Mouse (Mus musculus) B cell, adult 2 months (primary cell): Measurements from ENCODE around the gene Tmc5.

Source experiments
- DNase-seq, 2 experiments: peaks; one replicate each; pipeline ENCODE4 v3.0.0; 2022

Gene Tmc5

DNA sequence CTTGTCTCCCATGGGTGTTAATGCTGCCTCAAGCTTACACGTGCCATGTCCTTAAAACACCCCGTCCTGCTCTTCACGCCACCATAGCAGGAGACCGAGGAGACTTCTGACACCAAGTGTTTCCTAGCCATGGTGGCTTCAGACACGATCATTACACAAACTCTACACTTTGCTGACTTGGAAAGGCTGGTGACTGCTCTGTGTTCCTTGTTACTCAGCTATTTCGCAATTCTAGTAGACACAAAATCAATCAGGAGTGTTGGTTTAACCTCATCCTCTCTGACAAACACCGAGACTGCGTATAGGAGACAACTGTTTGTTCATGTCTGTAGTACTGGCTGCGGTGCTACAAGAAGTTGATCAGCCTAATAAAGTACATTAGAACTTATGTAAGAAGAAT, 101.8 kb downstream of the Tmc5 start:
- DNase-seq, result no peak

- DNase-seq, result no peak
Observed at GRCm38 (mm10) chr7:118703144-118703561, 106.1 kb downstream of the Tmc5 start.

GRCm38 (mm10) chr7:118704001-118704850, 107.1 kb downstream of the Tmc5 start:
- no peak for DNase-seq

- peak; percentile 89 to 90 for DNase-seq
Observed at GRCm38 (mm10) chr7:118705101-118705961, 108.2 kb downstream of the Tmc5 start, which contains the start of gene Gde1. Gde1 (minus strand) TSS chr7:118705778.

- DNase-seq, result no peak
Observed at GRCm38 (mm10) chr7:118706051-118706450, 109.0 kb downstream of the Tmc5 start.

DNA sequence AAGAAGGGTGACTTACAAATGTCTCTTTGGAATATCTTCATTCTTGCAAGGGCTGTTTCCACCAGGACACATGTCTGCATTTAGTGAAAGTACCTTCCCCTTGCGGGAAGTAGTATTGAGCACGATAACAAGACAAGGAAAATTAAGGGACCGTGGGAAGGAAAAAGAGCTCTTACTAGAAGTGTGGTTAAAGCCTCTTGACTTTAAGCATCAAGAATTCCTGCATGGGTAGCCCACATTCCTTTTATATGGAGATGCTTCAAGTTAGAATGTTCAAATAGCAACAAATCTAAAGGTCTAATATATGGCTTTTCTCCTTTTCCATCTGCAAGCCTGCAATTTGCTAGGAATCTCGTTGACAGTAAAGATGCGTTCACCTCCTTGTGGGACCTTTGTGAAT, 109.4 kb downstream of the Tmc5 start:
- no peak for DNase-seq

DNA sequence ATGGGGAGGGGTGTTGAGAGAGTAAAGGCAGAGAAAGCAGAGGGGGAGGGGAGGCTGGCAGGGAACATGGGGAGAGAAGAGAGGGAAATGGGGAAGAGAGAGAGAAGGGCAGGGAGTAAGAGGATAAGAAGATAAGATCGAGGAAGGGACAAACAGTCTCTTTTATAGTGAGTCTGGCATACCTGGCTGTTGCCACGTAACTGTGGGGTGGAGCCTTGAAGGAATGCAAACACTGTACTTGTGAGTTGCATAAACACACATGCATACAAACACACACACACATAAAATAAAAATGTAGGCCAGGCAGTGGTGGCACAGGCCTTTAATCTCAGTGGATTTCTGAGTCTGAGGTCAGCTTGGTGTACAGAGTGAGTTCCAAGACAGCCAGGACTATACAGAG, 110.1 kb downstream of the Tmc5 start:
- DNase-seq, result no peak

- no peak for DNase-seq
Observed at GRCm38 (mm10) chr7:118708002-118708401, 110.9 kb downstream of the Tmc5 start.

DNA sequence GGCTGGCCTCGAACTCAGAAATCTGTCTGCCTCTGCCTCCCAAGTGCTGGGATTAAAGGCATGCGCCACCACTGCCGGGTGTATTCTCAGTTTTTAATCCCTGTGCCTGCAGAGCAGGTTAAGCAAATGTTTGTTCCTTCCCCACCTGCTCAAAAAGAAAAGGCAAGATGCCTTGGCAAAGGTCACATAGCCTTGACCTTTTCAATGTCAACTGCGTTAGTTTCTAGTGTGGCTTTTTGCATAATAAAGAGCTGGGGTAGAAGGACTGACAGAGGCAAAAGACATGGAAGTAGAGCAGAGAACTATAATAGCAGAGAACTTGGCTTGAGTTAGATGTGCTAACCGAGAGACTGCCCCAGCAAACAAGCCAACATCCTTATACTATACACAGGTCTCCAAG, 113.7 kb downstream of the Tmc5 start:
- DNase-seq, result no peak

DNA sequence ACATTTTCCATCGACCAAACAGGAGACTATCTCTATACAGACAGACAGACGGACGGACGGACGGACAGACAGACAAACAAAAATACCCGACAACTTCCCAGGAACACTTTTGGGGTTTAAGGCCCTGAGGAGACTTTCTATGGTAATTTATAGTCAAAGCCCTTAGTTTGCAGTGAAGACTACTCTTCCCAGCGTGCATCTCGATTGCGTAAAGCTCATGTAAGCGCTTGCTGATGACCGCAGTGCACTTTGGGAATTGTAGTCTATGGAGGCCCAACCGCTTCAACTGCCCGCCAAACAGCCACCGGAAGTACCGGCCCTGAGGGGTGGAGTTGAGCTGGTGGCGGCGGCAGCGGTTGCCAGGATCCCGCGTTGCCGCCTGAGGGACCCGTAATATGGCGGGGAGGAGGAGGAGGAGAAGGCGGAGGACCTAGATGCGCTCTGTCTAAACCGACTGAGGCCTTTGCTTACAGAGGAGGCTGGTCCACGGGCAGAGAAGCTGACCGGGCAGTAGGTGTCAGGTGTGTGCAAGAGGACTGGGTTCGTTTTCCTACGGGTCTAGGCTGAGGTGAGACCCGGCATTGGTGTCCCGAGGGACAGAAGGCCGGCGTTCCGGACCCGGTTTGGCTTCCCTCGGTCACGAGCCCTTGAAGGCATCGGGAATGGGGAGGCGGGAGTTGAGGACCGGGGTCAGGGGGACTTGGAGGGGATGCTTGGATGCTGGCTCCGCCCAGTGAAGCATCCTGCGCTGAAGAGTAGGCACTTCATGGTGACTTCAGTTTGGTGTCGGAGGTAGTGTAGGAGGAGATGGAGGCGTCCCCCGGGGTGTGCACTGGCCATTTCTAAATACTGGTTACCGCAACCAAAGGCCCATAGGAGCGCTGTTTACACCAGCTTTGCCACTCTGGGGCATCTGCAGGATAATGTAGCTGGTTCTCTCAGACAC, 115.4 kb downstream of the Tmc5 start, which contains the start of gene Ccp110:
Ccp110 (plus strand) TSS at position 325 of the 946 bp plus-strand sequence.
- peak; percentile 91 to 92 for DNase-seq

GRCm38 (mm10) chr7:118714873-118715272, 117.8 kb downstream of the Tmc5 start:
- DNase-seq, result no peak

DNA sequence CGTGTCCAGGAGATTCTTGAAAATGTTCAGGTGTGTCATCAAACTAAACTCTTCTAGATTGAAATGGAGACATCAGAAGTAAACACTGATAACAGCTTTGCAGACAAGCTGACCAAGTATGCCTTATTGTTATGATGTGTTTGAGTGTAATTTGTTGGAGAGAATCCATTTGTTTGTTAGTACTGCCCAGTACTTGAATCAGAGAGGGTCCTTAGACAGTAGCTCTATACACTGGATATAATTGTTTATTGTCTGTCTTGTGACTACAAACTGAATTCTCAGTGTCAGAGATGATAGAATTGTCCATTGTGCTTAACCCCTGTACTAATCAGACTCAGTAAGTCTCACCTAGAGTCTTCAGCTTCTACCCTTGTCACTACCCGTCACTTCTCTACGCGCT, 121.0 kb downstream of the Tmc5 start:
- DNase-seq, result no peak

- DNase-seq, result no peak
Observed at GRCm38 (mm10) chr7:118723927-118724326, 126.8 kb downstream of the Tmc5 start.
